Mouse (Mus musculus): ENCODE results near the gene Phf7. TPM values are rescaled to one million over a fixed set of nuclear protein-coding genes. Genes with fewer than 3 reads are reported as not detected.

The Phf7 gene
- 10 to 100 TPM; 17.9 to 22.6 TPM for total RNA-seq (2023)

GRCm38 (mm10) chr14:31251084-31251604 is at the start of gene Phf7, which contains the start of gene Bap1:
Gene Phf7 (minus strand): TSS chr14:31251317.
Gene Bap1 (plus strand): TSS chr14:31251450.

GRCm38 (mm10) chr14:31217666-31218065 is 33.5 kb downstream of the Phf7 start, which contains the start of gene Sema3g:
Gene Sema3g (plus strand): TSS chr14:31217860.

GRCm38 (mm10) chr14:31216846-31217245 is 34.3 kb downstream of the Phf7 start, which contains the start of gene Nisch:
Gene Nisch (minus strand): TSS chr14:31216946.

DNA sequence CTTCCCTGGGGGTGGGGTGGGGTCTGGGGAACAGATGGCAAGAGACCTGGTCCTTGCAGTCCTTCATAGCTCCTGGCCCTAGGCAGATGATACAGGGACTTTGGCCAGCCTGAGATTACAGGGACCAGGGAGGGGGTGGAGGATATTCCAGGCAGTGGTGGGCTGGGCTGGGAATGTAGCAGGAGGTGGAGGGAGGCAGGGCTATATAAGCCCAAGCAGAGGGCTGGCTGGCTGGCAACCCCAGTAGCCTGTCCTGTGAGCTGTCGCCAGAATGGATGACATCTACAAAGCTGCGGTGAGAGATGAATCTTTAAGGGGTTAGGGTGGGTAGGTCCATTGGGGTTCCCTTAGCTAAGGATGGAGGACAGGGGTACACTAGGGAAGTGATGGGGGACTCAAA is 43.0 kb downstream of the Phf7 start, which contains the start of gene Tnnc1:
Gene Tnnc1 (plus strand): TSS at position 229 of the 400 bp plus-strand sequence.

Other genes with a start within 250 kb of the Phf7 start
- gene Glt8d1, start 249.9 kb downstream of the Phf7 start, total RNA-seq (2023), result 10 to 100 TPM; 17.3 to 22.6 TPM
- gene Spcs1, start 249.6 kb downstream of the Phf7 start, total RNA-seq (2023), result 10 to 100 TPM; 73.8 to 78.7 TPM
- gene Pbrm1, start 232.2 kb downstream of the Phf7 start, total RNA-seq (2023), result 10 to 100 TPM; 74.0 to 99.5 TPM
- 100 to 1,000 TPM; 396 to 425 TPM for gene Gnl3, start 232.2 kb downstream of the Phf7 start, total RNA-seq (2023)
- gene Smim4, start 122.4 kb downstream of the Phf7 start, total RNA-seq (2023), result 10 to 100 TPM; 23.5 to 26.8 TPM
- 1 to 10 TPM in 1 of 2 experiments, under 1 TPM in 1; 0.65 to 1.5 TPM for gene Nt5dc2, start 120.3 kb downstream of the Phf7 start, total RNA-seq (2023)
- 1 to 10 TPM in 1 of 2 experiments, not detected in 1; 1.0 TPM for gene Stab1, start 82.7 kb downstream of the Phf7 start, total RNA-seq (2023)
- not detected for gene Tnnc1, start 43.0 kb downstream of the Phf7 start, total RNA-seq (2023)
- 100 to 1,000 TPM; 375 to 386 TPM for gene Nisch, start 34.4 kb downstream of the Phf7 start, total RNA-seq (2023)
- gene Sema3g, start 33.5 kb downstream of the Phf7 start, total RNA-seq (2023), result under 1 TPM in 1 of 2 experiments, not detected in 1; 0.15 TPM
- gene Bap1, start 133 bp upstream of the Phf7 start, total RNA-seq (2023), result 100 to 1,000 TPM; 108 to 116 TPM
- under 1 TPM; 0.17 to 0.56 TPM for gene Dnah1, start 72.6 kb upstream of the Phf7 start, total RNA-seq (2023)
- gene Capn7, start 85.3 kb upstream of the Phf7 start, total RNA-seq (2023), result 10 to 100 TPM; 62.0 to 62.9 TPM
- 100 to 1,000 TPM; 288 to 323 TPM for gene Sh3bp5, start 184.8 kb upstream of the Phf7 start, total RNA-seq (2023)
- 10 to 100 TPM; 34.8 to 49.8 TPM for gene Eaf1, start 243.1 kb upstream of the Phf7 start, total RNA-seq (2023)
- 10 to 100 TPM; 43.5 to 48.8 TPM for gene Mettl6, start 243.7 kb upstream of the Phf7 start, total RNA-seq (2023)

All from B cell, adult 67 days (primary cell).